Mouse (Mus musculus) lung, adult 2 months (tissue): ENCODE results near the gene 4931408C20Rik.

ENCODE experiments used
- CTCF ChIP-seq: fragments of 200-500 bp; IDR thresholded peaks from 2 replicates; pipeline ENCODE4 v1.5.1; 2011; ENCODE audit warnings: mild to moderate bottlenecking, low read length, control low read depth; ENCODE audit not compliant: insufficient read depth
- POLR2A ChIP-seq: fragments of 200-500 bp; IDR thresholded peaks from 2 replicates; pipeline ENCODE4 v1.6.1; 2011; ENCODE audit warnings: low read depth, mild to moderate bottlenecking, control low read depth, low read length, borderline replicate concordance; ENCODE audit errors: extremely low read depth

- TF ChIP-seq CTCF, result no peak
- no peak for TF ChIP-seq POLR2A
Measured at GRCm38 (mm10) chr1:26687926-26688325, 666 bp upstream of the 4931408C20Rik start.
